Mouse (Mus musculus): Measurements from ENCODE around the gene H13. TPM values are rescaled to one million over a fixed set of nuclear protein-coding genes. Genes with fewer than 3 reads are reported as not detected.

The H13 gene
- polyA plus RNA-seq, 1 experiment: 80.5 TPM

GRCm38 (mm10) chr2:152628066-152628465 is 41.2 kb upstream of the H13 start:
- TF ChIP-seq CTCF (IDR thresholded peaks at IDR 0.05; ENCODE audit: borderline replicate concordance, insufficient read depth, low read depth, low read length) (no peak), POLR2A (IDR thresholded peaks at IDR 0.05; ENCODE audit: borderline replicate concordance, insufficient read depth, low read length) (no peak)
- no peak for DNase-seq
- Histone ChIP-seq H3K27ac (ENCODE audit: insufficient read depth, low read length) (no peak overlapping the region), H3K27me3 (ENCODE audit: control insufficient read depth, insufficient read depth, low read length) (peaks cover 3% of the 10 kb centered on the region; the same call in 1 of the 2 replicates), H3K4me3 (replicated peaks; ENCODE audit: insufficient read depth, low read depth, low read length) (no peak overlapping the region), H3K4me1 (ENCODE audit: control insufficient read depth, insufficient read depth, low read length) (no peaks in the 10 kb centered on the region)
- WGBS: 38% methylated on average over 17 of the region's 17 CpGs

DNA sequence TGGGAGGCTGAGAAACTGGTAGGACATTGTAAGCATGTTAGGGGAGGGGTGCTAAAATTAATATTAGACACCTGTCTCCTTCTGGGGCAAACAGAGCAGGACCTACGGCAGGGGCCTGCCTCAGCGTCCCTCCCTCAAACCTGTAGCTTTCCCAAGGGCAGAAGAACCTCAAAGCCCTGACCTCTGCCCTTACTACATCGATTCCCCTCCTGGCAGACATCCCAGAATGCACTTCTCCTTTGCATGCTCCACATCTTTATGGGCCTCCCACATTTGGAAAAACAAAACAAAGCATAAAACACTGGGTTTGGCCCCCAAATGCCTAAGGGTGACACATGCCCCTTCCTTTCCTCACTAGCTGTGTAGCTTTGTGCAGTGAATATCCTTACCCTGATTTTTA is 40.0 kb upstream of the H13 start:
- Histone ChIP-seq H3K27ac (ENCODE audit: insufficient read depth, low read length) (no peak overlapping the region), H3K4me3 (replicated peaks; ENCODE audit: insufficient read depth, low read depth, low read length) (no peak overlapping the region), H3K27me3 (ENCODE audit: control insufficient read depth, insufficient read depth, low read length) (peaks cover 3% of the 10 kb centered on the region; the same call in 1 of the 2 replicates), H3K4me1 (ENCODE audit: control insufficient read depth, insufficient read depth, low read length) (no peaks in the 10 kb centered on the region)
- DNase-seq: no peak
- no peak for TF ChIP-seq CTCF (IDR thresholded peaks at IDR 0.05; ENCODE audit: borderline replicate concordance, insufficient read depth, low read depth, low read length)
- TF ChIP-seq POLR2A (IDR thresholded peaks at IDR 0.05; ENCODE audit: borderline replicate concordance, insufficient read depth, low read length): no peak
- WGBS: 55% methylated on average over 3 of the region's 3 CpGs

GRCm38 (mm10) chr2:152629904-152630303 is 39.4 kb upstream of the H13 start:
- 89% methylated on average over 6 of the region's 6 CpGs for WGBS
- no peak for DNase-seq
- no peaks in the 10 kb centered on the region for H3K4me1 ChIP-seq (ENCODE audit: control insufficient read depth, insufficient read depth, low read length)
- no peak for TF ChIP-seq CTCF (IDR thresholded peaks at IDR 0.05; ENCODE audit: borderline replicate concordance, insufficient read depth, low read depth, low read length)
- no peak for TF ChIP-seq POLR2A (IDR thresholded peaks at IDR 0.05; ENCODE audit: borderline replicate concordance, insufficient read depth, low read length)
- H3K27me3 ChIP-seq (ENCODE audit: control insufficient read depth, insufficient read depth, low read length): peaks cover 3% of the 10 kb centered on the region; the same call in 1 of the 2 replicates
- no peak overlapping the region for H3K4me3 ChIP-seq (replicated peaks; ENCODE audit: insufficient read depth, low read depth, low read length)
- no peak overlapping the region for H3K27ac ChIP-seq (ENCODE audit: insufficient read depth, low read length)

DNA sequence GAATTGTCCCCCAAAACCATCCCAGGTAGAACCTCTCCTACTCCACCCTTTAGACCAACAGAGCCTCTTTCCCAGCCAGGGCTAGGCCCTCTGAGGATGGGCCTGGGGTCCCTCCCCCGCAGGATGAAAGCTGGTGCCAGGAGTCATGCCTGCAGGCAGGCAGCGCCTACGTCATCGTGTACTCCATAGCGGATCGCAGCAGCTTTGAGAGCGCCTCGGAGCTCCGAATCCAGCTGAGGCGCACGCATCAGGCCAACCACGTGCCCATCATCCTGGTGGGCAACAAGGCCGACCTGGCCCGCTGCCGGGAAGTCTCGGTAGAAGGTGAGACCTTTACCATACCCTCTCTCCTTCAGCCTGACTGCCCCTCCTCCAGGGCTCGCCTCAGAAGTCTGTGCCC is 35.9 kb upstream of the H13 start:
- no peak overlapping the region for H3K27ac ChIP-seq (ENCODE audit: insufficient read depth, low read length)
- DNase-seq: no peak
- no peaks in the 10 kb centered on the region for H3K27me3 ChIP-seq (ENCODE audit: control insufficient read depth, insufficient read depth, low read length)
- TF ChIP-seq POLR2A (IDR thresholded peaks at IDR 0.05; ENCODE audit: borderline replicate concordance, insufficient read depth, low read length) (no peak), CTCF (IDR thresholded peaks at IDR 0.05; ENCODE audit: borderline replicate concordance, insufficient read depth, low read depth, low read length) (no peak)
- no peak overlapping the region for H3K4me3 ChIP-seq (replicated peaks; ENCODE audit: insufficient read depth, low read depth, low read length)
- WGBS: 25% methylated on average over 17 of the region's 17 CpGs
- no peaks in the 10 kb centered on the region for H3K4me1 ChIP-seq (ENCODE audit: control insufficient read depth, insufficient read depth, low read length)

- TF ChIP-seq POLR2A (IDR thresholded peaks at IDR 0.05; ENCODE audit: borderline replicate concordance, insufficient read depth, low read length) (no peak), CTCF (IDR thresholded peaks at IDR 0.05; ENCODE audit: borderline replicate concordance, insufficient read depth, low read depth, low read length) (no peak)
- H3K4me1 ChIP-seq (ENCODE audit: control insufficient read depth, insufficient read depth, low read length): no peaks in the 10 kb centered on the region
- DNase-seq: no peak
- H3K4me3 ChIP-seq (replicated peaks; ENCODE audit: insufficient read depth, low read depth, low read length): no peak overlapping the region
- 76% methylated on average over 29 of the region's 29 CpGs for WGBS
- H3K27ac ChIP-seq (ENCODE audit: insufficient read depth, low read length): no peak overlapping the region
- no peaks in the 10 kb centered on the region for H3K27me3 ChIP-seq (ENCODE audit: control insufficient read depth, insufficient read depth, low read length)
Observed at GRCm38 (mm10) chr2:152634311-152634710, 35.0 kb upstream of the H13 start.

DNA sequence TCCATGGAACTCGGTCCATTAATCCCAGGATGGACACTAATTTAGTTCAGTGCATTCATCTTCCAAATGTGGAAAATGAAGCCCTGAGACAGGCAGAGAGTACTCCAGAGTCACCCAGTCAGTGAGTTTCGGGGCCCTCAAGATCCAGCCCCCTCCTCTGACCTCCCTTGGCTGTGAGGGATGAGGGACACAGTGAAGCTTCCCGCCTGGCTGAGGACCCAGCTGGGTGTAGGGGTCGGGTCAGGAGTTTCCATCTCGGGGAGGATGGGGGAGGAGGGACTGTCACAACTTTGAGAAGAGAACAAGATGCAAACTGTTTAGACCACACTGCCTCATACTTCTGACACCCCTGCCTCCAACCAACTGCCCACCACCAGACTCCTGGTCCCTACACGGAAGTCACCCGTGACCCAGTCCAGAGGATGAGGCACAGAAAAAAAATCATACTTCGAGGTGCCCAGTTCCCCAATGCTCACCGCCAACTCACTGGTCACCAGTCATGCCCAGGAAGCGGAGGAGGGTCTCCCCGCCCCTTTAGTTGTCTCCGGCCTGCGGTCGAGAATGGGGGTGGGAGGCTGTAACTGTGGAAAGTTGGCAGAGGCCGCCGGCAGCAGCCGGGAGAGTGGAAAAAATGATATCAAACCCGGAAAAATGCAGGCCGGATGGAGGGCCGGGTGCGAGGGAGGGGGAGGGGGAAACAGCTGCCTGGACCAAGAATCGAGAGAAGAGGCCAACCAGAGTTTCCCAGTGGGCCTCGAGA is 32.8 kb upstream of the H13 start:
- H3K4me3 ChIP-seq (replicated peaks; ENCODE audit: insufficient read depth, low read depth, low read length): no peak overlapping the region

DNA sequence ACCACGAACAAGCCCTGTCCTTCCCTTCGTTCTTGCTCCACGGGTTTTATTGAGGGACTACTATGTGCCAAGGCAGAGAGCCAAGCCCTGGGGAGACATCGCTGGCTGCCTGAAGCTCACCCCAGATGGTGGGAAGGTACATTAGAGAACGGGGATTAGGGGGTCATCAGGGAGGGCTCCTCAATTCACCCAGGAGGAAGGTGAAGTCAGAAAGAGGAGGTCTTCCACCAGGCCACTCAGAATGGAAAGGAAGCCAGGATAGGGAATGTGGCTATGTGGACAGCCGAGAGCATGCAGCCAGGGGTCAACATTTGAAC is 32.3 kb upstream of the H13 start:
- DNase-seq: no peak
- no peak for TF ChIP-seq POLR2A (IDR thresholded peaks at IDR 0.05; ENCODE audit: borderline replicate concordance, insufficient read depth, low read length)
- TF ChIP-seq CTCF (IDR thresholded peaks at IDR 0.05; ENCODE audit: borderline replicate concordance, insufficient read depth, low read depth, low read length): no peak
- no peak overlapping the region for H3K27ac ChIP-seq (ENCODE audit: insufficient read depth, low read length)
- no peak overlapping the region for H3K4me3 ChIP-seq (replicated peaks; ENCODE audit: insufficient read depth, low read depth, low read length)
- 18% methylated on average over 6 of the region's 6 CpGs for WGBS
- H3K4me1 ChIP-seq (ENCODE audit: control insufficient read depth, insufficient read depth, low read length): no peaks in the 10 kb centered on the region
- no peaks in the 10 kb centered on the region for H3K27me3 ChIP-seq (ENCODE audit: control insufficient read depth, insufficient read depth, low read length)

More for the DNA sequence above, 32.8 kb upstream of the H13 start:
- H3K4me1 ChIP-seq (ENCODE audit: control insufficient read depth, insufficient read depth, low read length): no peaks in the 10 kb centered on the region
- H3K27me3 ChIP-seq (ENCODE audit: control insufficient read depth, insufficient read depth, low read length): no peaks in the 10 kb centered on the region
- no peak overlapping the region for H3K27ac ChIP-seq (ENCODE audit: insufficient read depth, low read length)
- no peak for DNase-seq
- WGBS: 26% methylated on average over 23 of the region's 23 CpGs
- TF ChIP-seq POLR2A (IDR thresholded peaks at IDR 0.05; ENCODE audit: borderline replicate concordance, insufficient read depth, low read length) (no peak), CTCF (IDR thresholded peaks at IDR 0.05; ENCODE audit: borderline replicate concordance, insufficient read depth, low read depth, low read length) (no peak)

DNA sequence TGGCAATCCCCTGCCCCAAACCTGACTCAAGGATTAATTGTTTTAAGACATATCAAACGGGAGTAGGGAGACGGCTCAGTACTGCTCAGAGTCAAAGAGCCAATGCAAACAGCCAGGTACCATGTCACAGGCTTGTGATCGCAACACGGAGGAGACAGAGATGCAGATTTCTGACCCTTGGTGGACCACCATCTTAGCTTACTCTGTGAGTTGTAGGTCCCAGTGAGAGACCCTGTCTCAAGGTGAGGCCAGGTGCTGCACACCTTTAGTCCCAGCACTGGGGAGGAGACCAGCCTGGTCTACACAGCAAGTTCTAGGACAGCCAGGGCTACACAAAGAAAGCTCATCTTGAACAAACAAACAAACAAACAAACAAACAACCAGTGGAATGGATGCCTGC is 31.9 kb upstream of the H13 start:
- Histone ChIP-seq H3K4me3 (replicated peaks; ENCODE audit: insufficient read depth, low read depth, low read length) (no peak overlapping the region), H3K4me1 (ENCODE audit: control insufficient read depth, insufficient read depth, low read length) (no peaks in the 10 kb centered on the region), H3K27ac (ENCODE audit: insufficient read depth, low read length) (no peak overlapping the region), H3K27me3 (ENCODE audit: control insufficient read depth, insufficient read depth, low read length) (no peaks in the 10 kb centered on the region)
- WGBS: 93% methylated on average over 4 of the region's 4 CpGs
- no peak for DNase-seq
- TF ChIP-seq POLR2A (IDR thresholded peaks at IDR 0.05; ENCODE audit: borderline replicate concordance, insufficient read depth, low read length) (no peak), CTCF (IDR thresholded peaks at IDR 0.05; ENCODE audit: borderline replicate concordance, insufficient read depth, low read depth, low read length) (no peak)

Data from cerebellum, adult 2 months (tissue).